Mouse (Mus musculus) midbrain, embryonic 14.5 days (tissue): ENCODE results near the gene Ccl28. TPM values are rescaled to one million over a fixed set of nuclear protein-coding genes. Genes with fewer than 3 reads are reported as not detected.
"Not testable (repeated sequence)": the region's sequence is repeated elsewhere in the genome, so short reads cannot be mapped to it uniquely, and the experiment has no call there.

ENCODE experiments used
- ATAC-seq: fragments of 200-750 bp; cut with Nextera tagmentation; 2 replicates; pipeline ENCODE4 v1.8.0; 2017; ENCODE audit warnings: moderate number of reproducible peaks, moderate library complexity; ENCODE audit not compliant: low FRiP score, low TSS enrichment
- DNase-seq: peaks from one replicate; pipeline ENCODE4 v3.0.0-alpha.2; 2015
- H3K27ac ChIP-seq: fragments of 300-500 bp; sonication (generic); replicated peaks from 2 replicates; pipeline ENCODE4 v1.5.1; 2014; ENCODE audit warnings: mild to moderate bottlenecking, low read depth, low read length, moderate library complexity
- H3K27me3 ChIP-seq: fragments of 300-500 bp; sonication (generic); 2 replicates; pipeline ENCODE4 v1.6.1; 2014; ENCODE audit warnings: low read length, control low read depth, mixed read lengths; ENCODE audit not compliant: control insufficient read depth, insufficient read depth
- H3K36me3 ChIP-seq: fragments of 300-500 bp; sonication (generic); 2 replicates; pipeline ENCODE4 v1.6.1; 2014; ENCODE audit warnings: low read length, control low read depth; ENCODE audit not compliant: control insufficient read depth, insufficient read depth
- H3K4me1 ChIP-seq: fragments of 300-500 bp; sonication (generic); 2 replicates; pipeline ENCODE4 v1.6.1; 2014; ENCODE audit warnings: mild to moderate bottlenecking, antibody characterized with exemption, low read length, control low read depth; ENCODE audit not compliant: control insufficient read depth, insufficient read depth
- H3K4me2 ChIP-seq: fragments of 300-500 bp; sonication (generic); 2 replicates; pipeline ENCODE4 v1.6.1; 2014; ENCODE audit warnings: mild to moderate bottlenecking, low read length, moderate library complexity
- H3K4me3 ChIP-seq: fragments of 300-500 bp; sonication (generic); replicated peaks from 2 replicates; pipeline ENCODE4 v1.5.1; 2014; ENCODE audit warnings: low read depth, low read length
- H3K9ac ChIP-seq: fragments of 300-500 bp; sonication (generic); replicated peaks from 2 replicates; pipeline ENCODE4 v1.6.1; 2014; ENCODE audit warnings: mild to moderate bottlenecking, low read length, moderate library complexity
- H3K9me3 ChIP-seq: fragments of 300-500 bp; sonication (generic); 2 replicates; pipeline ENCODE4 v1.6.1; 2016; ENCODE audit warnings: low read length, control low read depth, mixed read lengths; ENCODE audit not compliant: control insufficient read depth
- WGBS: fragments of 180-500 bp; shearing (Covaris S2); extraction: QIAGEN DNeasy Blood & Tissue Kit; methylation state at CpG from one replicate; pipeline ENCODE4 v1.1.7; 2014; 5-methylcytosine and 5-hydroxymethylcytosine counted together
- polyA plus RNA-seq: library from polyadenylated mRNA; unstranded; fragments of >200 nt; fragmentation: Nextera tagmentation; extraction: Ambion mirVana; gene quantifications from 2 replicates; pipeline ENCODE4 v1.2.1, GENCODE M21; 2014

Ccl28 gene
- polyA plus RNA-seq, 1 experiment from 2014 or later: 0.43 TPM

GRCm38 (mm10) chr13:119656846-119657416, 33.3 kb downstream of the Ccl28 start:
- H3K4me3 ChIP-seq: no peak overlapping the region
- no peaks in the 10 kb centered on the region for H3K27me3 ChIP-seq
- no peak overlapping the region for H3K4me2 ChIP-seq
- WGBS: 88% methylated on average over 6 of the region's 6 CpGs
- H3K36me3 ChIP-seq: no peaks in the 10 kb centered on the region
- DNase-seq (no peak), ATAC-seq (no peak)
- no peaks in the 10 kb centered on the region for H3K9me3 ChIP-seq
- H3K4me1 ChIP-seq: no peaks in the 10 kb centered on the region
- H3K9ac ChIP-seq: no peak overlapping the region
- no peak overlapping the region for H3K27ac ChIP-seq

- not testable (repeated sequence) for H3K27ac ChIP-seq, H3K9ac ChIP-seq, ATAC-seq, H3K4me2 ChIP-seq, H3K27me3 ChIP-seq, H3K4me3 ChIP-seq, H3K36me3 ChIP-seq, H3K9me3 ChIP-seq, DNase-seq, H3K4me1 ChIP-seq
- WGBS: 55% methylated on average over 4 of the region's 9 CpGs
Observed at GRCm38 (mm10) chr13:119661420-119661819, 37.8 kb downstream of the Ccl28 start.

GRCm38 (mm10) chr13:119678794-119679193, 55.2 kb downstream of the Ccl28 start:
- 93% methylated on average over 8 of the region's 8 CpGs for WGBS
- no peaks in the 10 kb centered on the region for H3K9me3 ChIP-seq
- DNase-seq: no peak

GRCm38 (mm10) chr13:119679721-119680120, 56.1 kb downstream of the Ccl28 start:
- no peak for ATAC-seq
- no peak overlapping the region for H3K9ac ChIP-seq
- WGBS: 78% methylated on average over 2 of the region's 2 CpGs
- no peaks in the 10 kb centered on the region for H3K27me3 ChIP-seq
- H3K36me3 ChIP-seq: no peaks in the 10 kb centered on the region
- no peak for DNase-seq
- no peaks in the 10 kb centered on the region for H3K4me1 ChIP-seq
- H3K27ac ChIP-seq: no peak overlapping the region
- no peak overlapping the region for H3K4me2 ChIP-seq
- no peaks in the 10 kb centered on the region for H3K9me3 ChIP-seq
- H3K4me3 ChIP-seq: no peak overlapping the region

More at GRCm38 (mm10) chr13:119678794-119679193, 55.2 kb downstream of the Ccl28 start:
- no peaks in the 10 kb centered on the region for H3K4me1 ChIP-seq
- ATAC-seq: no peak
- H3K4me3 ChIP-seq: no peak overlapping the region
- no peak overlapping the region for H3K27ac ChIP-seq
- no peak overlapping the region for H3K4me2 ChIP-seq
- no peaks in the 10 kb centered on the region for H3K36me3 ChIP-seq
- no peak overlapping the region for H3K9ac ChIP-seq
- no peaks in the 10 kb centered on the region for H3K27me3 ChIP-seq

- 75% methylated on average over 3 of the region's 3 CpGs for WGBS
- ATAC-seq (no peak), DNase-seq (no peak)
- Histone ChIP-seq H3K27ac (no peak overlapping the region), H3K36me3 (no peaks in the 10 kb centered on the region), H3K4me1 (no peaks in the 10 kb centered on the region), H3K9me3 (no peaks in the 10 kb centered on the region), H3K4me3 (no peak overlapping the region), H3K4me2 (no peak overlapping the region), H3K9ac (no peak overlapping the region), H3K27me3 (no peaks in the 10 kb centered on the region)
Observed at GRCm38 (mm10) chr13:119681161-119681560, 57.5 kb downstream of the Ccl28 start.

GRCm38 (mm10) chr13:119684416-119685177, 61.0 kb downstream of the Ccl28 start:
- H3K9ac ChIP-seq: no peak overlapping the region
- no peak overlapping the region for H3K4me2 ChIP-seq
- H3K36me3 ChIP-seq: no peaks in the 10 kb centered on the region
- no peaks in the 10 kb centered on the region for H3K9me3 ChIP-seq
- no peak overlapping the region for H3K4me3 ChIP-seq
- H3K27ac ChIP-seq: no peak overlapping the region
- ATAC-seq (no peak), DNase-seq (no peak)
- WGBS: 88% methylated on average over 11 of the region's 11 CpGs
- no peaks in the 10 kb centered on the region for H3K27me3 ChIP-seq
- H3K4me1 ChIP-seq: peaks cover 9% of the 10 kb centered on the region

- Histone ChIP-seq H3K4me2 (peak overlapping the region; percentile 57), H3K9ac (no peak overlapping the region), H3K27ac (peak overlapping the region; percentile 81; the same call in 1 of the 2 replicates), H3K4me1 (peaks cover 36% of the 10 kb centered on the region), H3K9me3 (no peaks in the 10 kb centered on the region), H3K36me3 (0 out of 2 replicates have a peak, but pooled peaks cover 4% of the 10 kb centered on the region), H3K4me3 (peak overlapping the region; percentile 37), H3K27me3 (no peaks in the 10 kb centered on the region)
- DNase-seq: no peak
- no peak for ATAC-seq
- WGBS: 8% methylated on average over 5 of the region's 5 CpGs
Observed at GRCm38 (mm10) chr13:119689709-119690038, 66.1 kb downstream of the Ccl28 start.

GRCm38 (mm10) chr13:119690039-119690728, 66.6 kb downstream of the Ccl28 start, which contains the start of gene Hmgcs1:
Gene Hmgcs1, plus strand, starts transcription at chr13:119690379.
- ATAC-seq (peak; percentile 99), DNase-seq (peak; percentile 100)
- WGBS: under 1% methylated on average over 59 of the region's 59 CpGs

More at GRCm38 (mm10) chr13:119690039-119690728, 66.6 kb downstream of the Ccl28 start, which contains the start of gene Hmgcs1:
- peak within 1 kb of the TSS; percentile 95 for H3K9ac ChIP-seq
- peak within 1 kb of the TSS; percentile 98 for H3K27ac ChIP-seq
- H3K4me2 ChIP-seq: peak within 1 kb of the TSS; percentile 81
- H3K36me3 ChIP-seq: 0 out of 2 replicates have a peak, but pooled peaks cover 8% of the 10 kb centered on the region
- no peaks in the 10 kb centered on the region for H3K9me3 ChIP-seq
- no peaks in the 10 kb centered on the region for H3K27me3 ChIP-seq
- peaks cover 40% of the 10 kb centered on the region for H3K4me1 ChIP-seq
- H3K4me3 ChIP-seq: peak within 1 kb of the TSS; percentile 96
